Mouse (Mus musculus): Measurements from ENCODE around the gene B3gat1. TPM values are rescaled to one million over a fixed set of nuclear protein-coding genes. Genes with fewer than 3 reads are reported as not detected.
A peak's percentile ranks its signal among the peaks of the same experiment; 100 is the strongest.

The B3gat1 gene
- polyA plus RNA-seq, 1 experiment from 2014 or later = not detected

- Histone ChIP-seq H3K27me3 (no peaks in the 10 kb centered on the region), H3K27ac (no peak overlapping the region), H3K4me2 (no peak overlapping the region), H3K9ac (no peak overlapping the region), H3K4me1 (replicated peaks) (no peaks in the 10 kb centered on the region; the same call in 1 of the 2 replicates), H3K9me3 (replicated peaks) (no peaks in the 10 kb centered on the region), H3K4me3 (no peak overlapping the region), H3K36me3 (no peaks in the 10 kb centered on the region)
- 79% methylated on average over 7 of the region's 7 CpGs for WGBS
- no peak for ATAC-seq (replicated peaks; ENCODE audit: insufficient number of reproducible peaks, insufficient read depth, low FRiP score, low read depth)
Observed at GRCm38 (mm10) chr9:26778421-26778820, 44.9 kb downstream of the B3gat1 start.

DNA sequence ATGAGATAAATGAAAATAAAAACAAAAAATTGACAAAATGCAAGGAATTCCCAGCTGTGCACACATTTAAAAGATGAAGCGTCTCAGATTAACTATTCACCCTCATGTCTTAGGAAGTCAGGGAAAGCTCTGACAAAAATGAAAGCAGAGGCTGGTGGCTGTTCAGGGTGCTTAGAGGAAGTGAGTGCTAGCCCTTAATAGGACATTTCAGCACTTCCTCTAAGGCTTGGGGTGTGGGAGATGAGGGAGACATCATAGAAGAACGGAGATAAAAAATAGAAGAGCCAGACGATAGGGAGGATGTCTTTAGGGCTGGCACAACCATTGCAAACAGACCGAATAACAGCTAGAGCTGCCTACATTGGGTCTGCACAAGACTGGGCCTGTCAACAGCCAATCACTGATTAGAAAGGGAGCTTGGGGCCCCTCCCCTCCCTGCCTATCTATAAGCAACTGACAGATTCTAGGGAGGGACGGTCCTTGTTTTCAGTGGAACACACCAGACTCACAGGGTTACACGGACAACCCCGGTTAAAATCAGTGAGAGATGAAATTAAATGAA lies 50.0 kb downstream of the B3gat1 start:
- WGBS = 24% methylated on average over 7 of the region's 7 CpGs
- Histone ChIP-seq H3K27me3 (no peaks in the 10 kb centered on the region), H3K4me1 (replicated peaks) (peaks cover 4% of the 10 kb centered on the region), H3K4me2 (peak overlapping the region; percentile 48), H3K9ac (no peak overlapping the region), H3K9me3 (replicated peaks) (no peaks in the 10 kb centered on the region), H3K4me3 (peak overlapping the region; percentile 21), H3K36me3 (no peaks in the 10 kb centered on the region), H3K27ac (no peak overlapping the region)
- no peak for ATAC-seq (replicated peaks; ENCODE audit: insufficient number of reproducible peaks, insufficient read depth, low FRiP score, low read depth)

DNA sequence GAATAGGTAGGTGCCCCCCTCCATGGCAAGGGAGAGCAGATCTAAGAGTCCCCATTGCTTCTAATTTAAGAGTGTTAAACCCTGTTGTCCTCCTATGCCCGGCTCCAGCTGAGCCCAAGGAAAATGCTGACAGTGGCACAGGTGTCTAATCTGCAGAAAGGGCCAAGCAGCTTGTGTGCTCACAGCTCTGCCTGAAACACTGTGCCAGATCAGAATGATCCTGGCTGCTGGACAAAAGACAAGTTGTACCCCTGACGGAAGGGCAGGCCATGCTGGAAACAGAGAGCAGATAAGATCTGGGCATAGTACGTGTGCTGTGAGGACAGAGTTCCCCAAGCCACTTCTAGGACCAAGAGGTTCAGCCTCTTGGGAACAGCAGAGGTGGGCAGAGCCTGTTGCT lies 59.3 kb downstream of the B3gat1 start:
- Histone ChIP-seq H3K4me2 (no peak overlapping the region), H3K9ac (no peak overlapping the region), H3K4me3 (no peak overlapping the region), H3K9me3 (replicated peaks) (no peaks in the 10 kb centered on the region), H3K27me3 (no peaks in the 10 kb centered on the region), H3K4me1 (replicated peaks) (no peaks in the 10 kb centered on the region), H3K27ac (no peak overlapping the region), H3K36me3 (no peaks in the 10 kb centered on the region)
- no peak for ATAC-seq (replicated peaks; ENCODE audit: insufficient number of reproducible peaks, insufficient read depth, low FRiP score, low read depth)
- WGBS = 50% methylated on average over 3 of the region's 3 CpGs

GRCm38 (mm10) chr9:26798205-26798604 lies 64.7 kb downstream of the B3gat1 start:
- Histone ChIP-seq H3K4me1 (replicated peaks) (no peaks in the 10 kb centered on the region), H3K4me2 (no peak overlapping the region), H3K9me3 (replicated peaks) (no peaks in the 10 kb centered on the region), H3K4me3 (no peak overlapping the region), H3K27me3 (no peaks in the 10 kb centered on the region), H3K27ac (no peak overlapping the region), H3K36me3 (no peaks in the 10 kb centered on the region), H3K9ac (no peak overlapping the region)
- ATAC-seq (replicated peaks; ENCODE audit: insufficient number of reproducible peaks, insufficient read depth, low FRiP score, low read depth) = no peak
- 72% methylated on average over 3 of the region's 3 CpGs for WGBS

GRCm38 (mm10) chr9:26798731-26799130 lies 65.2 kb downstream of the B3gat1 start:
- Histone ChIP-seq H3K36me3 (no peaks in the 10 kb centered on the region), H3K4me2 (no peak overlapping the region), H3K27me3 (no peaks in the 10 kb centered on the region), H3K4me3 (no peak overlapping the region), H3K27ac (no peak overlapping the region), H3K9me3 (replicated peaks) (no peaks in the 10 kb centered on the region), H3K9ac (no peak overlapping the region), H3K4me1 (replicated peaks) (no peaks in the 10 kb centered on the region)
- no peak for ATAC-seq (replicated peaks; ENCODE audit: insufficient number of reproducible peaks, insufficient read depth, low FRiP score, low read depth)
- WGBS = 56% methylated on average over 1 of the region's 1 CpGs

DNA sequence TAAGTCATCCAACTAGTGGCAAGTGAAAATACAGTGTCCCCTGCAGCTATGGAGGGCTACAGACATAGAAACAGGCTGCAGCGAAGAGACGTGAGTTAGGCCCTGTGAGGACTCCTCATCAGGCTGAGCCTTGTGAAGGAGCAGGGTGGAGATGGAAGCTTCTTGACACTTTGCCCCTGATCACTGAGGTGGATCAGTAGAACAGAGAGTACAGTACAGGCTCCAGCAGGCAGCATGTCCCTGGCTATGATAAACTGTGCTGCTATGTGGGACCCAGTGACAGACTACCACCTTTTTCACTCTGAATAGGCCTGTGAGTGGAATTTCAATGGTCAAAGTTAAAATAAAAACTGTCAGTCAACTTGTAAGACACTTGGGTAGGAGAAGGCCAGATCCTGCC lies 66.8 kb downstream of the B3gat1 start:
- Histone ChIP-seq H3K9ac (no peak overlapping the region), H3K27ac (no peak overlapping the region), H3K36me3 (no peaks in the 10 kb centered on the region), H3K4me3 (no peak overlapping the region), H3K9me3 (replicated peaks) (no peaks in the 10 kb centered on the region), H3K27me3 (no peaks in the 10 kb centered on the region), H3K4me2 (no peak overlapping the region), H3K4me1 (replicated peaks) (no peaks in the 10 kb centered on the region)
- ATAC-seq (replicated peaks; ENCODE audit: insufficient number of reproducible peaks, insufficient read depth, low FRiP score, low read depth) = no peak
- 94% methylated on average over 2 of the region's 2 CpGs for WGBS

- Histone ChIP-seq H3K4me2 (no peak overlapping the region), H3K27me3 (no peaks in the 10 kb centered on the region), H3K36me3 (no peaks in the 10 kb centered on the region), H3K27ac (no peak overlapping the region), H3K9ac (no peak overlapping the region), H3K4me1 (replicated peaks) (peaks cover 5% of the 10 kb centered on the region; the same call in 1 of the 2 replicates), H3K9me3 (replicated peaks) (no peaks in the 10 kb centered on the region), H3K4me3 (no peak overlapping the region)
- no peak for ATAC-seq (replicated peaks; ENCODE audit: insufficient number of reproducible peaks, insufficient read depth, low FRiP score, low read depth)
Observed at GRCm38 (mm10) chr9:26804321-26804720, 70.8 kb downstream of the B3gat1 start.

GRCm38 (mm10) chr9:26805935-26806666 lies 72.6 kb downstream of the B3gat1 start, which contains the start of gene Glb1l2:
TSS of gene Glb1l2 (minus strand) at chr9:26806468.
- Histone ChIP-seq H3K27me3 (no peaks in the 10 kb centered on the region), H3K9me3 (replicated peaks) (no peaks in the 10 kb centered on the region), H3K4me2 (peak within 1 kb of the TSS; percentile 85), H3K36me3 (no peaks in the 10 kb centered on the region), H3K27ac (peak within 1 kb of the TSS; percentile 60), H3K4me1 (replicated peaks) (peaks cover 5% of the 10 kb centered on the region; the same call in 1 of the 2 replicates), H3K4me3 (peak within 1 kb of the TSS; percentile 55), H3K9ac (peak within 1 kb of the TSS; percentile 39)
- peak; percentile 100 for ATAC-seq (replicated peaks; ENCODE audit: insufficient number of reproducible peaks, insufficient read depth, low FRiP score, low read depth)
- WGBS = 1% methylated on average over 33 of the region's 33 CpGs

DNA sequence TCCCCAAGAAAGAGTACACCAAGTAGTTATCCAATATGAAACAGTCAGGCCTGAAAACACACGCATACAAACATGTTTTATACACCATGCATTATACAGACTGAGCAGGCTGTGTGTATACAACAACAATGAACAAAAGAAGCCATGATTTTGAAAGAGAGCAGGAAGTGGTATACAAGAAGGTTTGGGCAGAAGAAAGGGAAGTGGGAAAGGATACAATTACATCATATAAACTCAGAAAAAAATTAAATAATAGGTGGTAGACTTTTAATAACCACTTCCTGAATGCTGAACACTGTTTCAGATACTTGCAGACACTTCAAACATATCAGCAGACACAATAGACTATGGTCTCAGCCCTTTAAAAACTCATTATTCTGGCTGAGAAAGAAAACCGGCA lies 75.2 kb downstream of the B3gat1 start:
- Histone ChIP-seq H3K27ac (no peak overlapping the region), H3K36me3 (no peaks in the 10 kb centered on the region), H3K4me1 (replicated peaks) (peaks cover 5% of the 10 kb centered on the region; the same call in 1 of the 2 replicates), H3K4me2 (no peak overlapping the region), H3K27me3 (no peaks in the 10 kb centered on the region), H3K4me3 (no peak overlapping the region), H3K9ac (no peak overlapping the region), H3K9me3 (replicated peaks) (no peaks in the 10 kb centered on the region)
- ATAC-seq (replicated peaks; ENCODE audit: insufficient number of reproducible peaks, insufficient read depth, low FRiP score, low read depth) = no peak
- WGBS = 58% methylated on average over 2 of the region's 2 CpGs

Other genes with a start within 250 kb of the B3gat1 start
- 1.2 and 1.8 TPM in 2 replicates for gene Glb1l2, start 72.7 kb downstream of the B3gat1 start, polyA plus RNA-seq (2015; fragmentation: Nextera tagmentation; extraction: Ambion mirVana)
- gene Glb1l3, start 127.2 kb downstream of the B3gat1 start, polyA plus RNA-seq (2015; fragmentation: Nextera tagmentation; extraction: Ambion mirVana) = not detected in 2 replicates
- 0.06 TPM in 1 of 2 replicates, not detected in the other for gene Gm1110, start 189.4 kb downstream of the B3gat1 start, polyA plus RNA-seq (2015; fragmentation: Nextera tagmentation; extraction: Ambion mirVana)

All from heart, embryonic 15.5 days (tissue).